Mouse (Mus musculus) heart, adult 2 months (tissue): Measurements from ENCODE around the gene Slc15a2. TPM values are rescaled to one million over a fixed set of nuclear protein-coding genes. Genes with fewer than 3 reads are reported as not detected.

Experiments
- DNase-seq, 2 experiments: peaks; one replicate each; pipeline ENCODE4 v3.0.0; 2021
- H3K27ac ChIP-seq: fragments of 200-600 bp; 2 replicates; pipeline ENCODE4 v1.8.1; 2022
- H3K27me3 ChIP-seq: fragments of 200-500 bp; 2 replicates; pipeline ENCODE4 v1.6.1; 2012; ENCODE audit warnings: mild to moderate bottlenecking, low read length, inconsistent platforms, mixed read lengths; ENCODE audit not compliant: control insufficient read depth, insufficient read depth
- H3K36me3 ChIP-seq: fragments of 200-500 bp; 2 replicates; pipeline ENCODE4 v1.6.1; 2012; ENCODE audit warnings: low read length, inconsistent platforms; ENCODE audit not compliant: control insufficient read depth, insufficient read depth
- H3K4me1 ChIP-seq: fragments of 200-500 bp; 2 replicates; pipeline ENCODE4 v1.6.1; 2011; ENCODE audit warnings: low read length; ENCODE audit not compliant: control insufficient read depth, insufficient read depth
- H3K4me3 ChIP-seq: fragments of 200-600 bp; 2 replicates; pipeline ENCODE4 v1.8.1; 2022
- H3K79me2 ChIP-seq: fragments of 200-500 bp; replicated peaks from 2 replicates; pipeline ENCODE4 v1.6.1; 2012; ENCODE audit warnings: mild to moderate bottlenecking, inconsistent platforms, low read length, moderate library complexity, mixed read lengths; ENCODE audit not compliant: control insufficient read depth, insufficient read depth
- H3K9ac ChIP-seq: fragments of 200-500 bp; 2 replicates; pipeline ENCODE4 v1.6.1; 2012; ENCODE audit warnings: low read depth, mild to moderate bottlenecking, control low read depth, inconsistent platforms, low read length, mixed read lengths
- CTCF ChIP-seq: fragments of 200-600 bp; IDR thresholded peaks from 2 replicates; pipeline ENCODE4 v1.8.1; 2022; ENCODE audit warnings: antibody characterized with exemption, mild to moderate bottlenecking, moderate library complexity
- EP300 ChIP-seq: fragments of 200-500 bp; IDR thresholded peaks from 2 replicates; pipeline ENCODE4 v1.6.1; 2011; ENCODE audit warnings: low read depth, low read length, control low read depth; ENCODE audit not compliant: insufficient read depth
- POLR2A ChIP-seq: fragments of 200-500 bp; IDR thresholded peaks from 2 replicates; pipeline ENCODE4 v1.6.1; 2011; ENCODE audit warnings: mild to moderate bottlenecking, low read depth, low read length, control low read depth; ENCODE audit not compliant: insufficient read depth
- WGBS: fragments of 180-500 bp; shearing (Covaris S2); methylation state at CpG from one replicate; pipeline ENCODE4 v1.1.7; 2018; 5-methylcytosine and 5-hydroxymethylcytosine counted together
- intact Hi-C: fragments of 180-260 bp; cut with DNase I; formaldehyde crosslinking; loops from one replicate; pipeline ENCODE4 v1.15.1; 2025
- microRNA-seq, 2 experiments: library from miRNA; unstranded; fragments of <30 nt; microRNA quantifications; one replicate each; pipeline ENCODE4 v1.2.0; 2021
- polyA plus RNA-seq: library from polyadenylated mRNA; depleted of rRNA; stranded (reverse); fragments of >200 nt; gene quantifications from 2 replicates; pipeline ENCODE4 v1.2.3, GENCODE M21; 2012; rRNA removed
- total RNA-seq, 2 experiments: library from RNA; stranded (reverse); gene quantifications; 2 replicates each; pipeline ENCODE4 v1.2.3; 2021

The Slc15a2 gene
- total and polyA plus RNA-seq, 3 experiments = 1.6 to 3.3 (median 2.2) TPM

- Histone ChIP-seq H3K4me3 (no peak overlapping the region), H3K27me3 (no peaks in the 10 kb centered on the region), H3K36me3 (no peaks in the 10 kb centered on the region), H3K27ac (no peak overlapping the region), H3K4me1 (no peaks in the 10 kb centered on the region), H3K79me2 (no peaks in the 10 kb centered on the region), H3K9ac (no peak overlapping the region)
- TF ChIP-seq CTCF = no peak
- no peak for TF ChIP-seq POLR2A
- no peak for TF ChIP-seq EP300
- no peak for DNase-seq
- 67% methylated on average over 6 of the region's 6 CpGs for WGBS
- intact Hi-C loops = no loop called here
Observed at GRCm38 (mm10) chr16:36707702-36708423, 76.9 kb downstream of the Slc15a2 start.

GRCm38 (mm10) chr16:36700484-36700883 is 84.3 kb downstream of the Slc15a2 start:
- TF ChIP-seq POLR2A (no peak), EP300 (no peak), CTCF (no peak)
- no peak for DNase-seq
- Histone ChIP-seq H3K4me3 (no peak overlapping the region), H3K27me3 (no peaks in the 10 kb centered on the region), H3K27ac (no peak overlapping the region), H3K4me1 (no peaks in the 10 kb centered on the region), H3K79me2 (no peaks in the 10 kb centered on the region), H3K36me3 (no peaks in the 10 kb centered on the region), H3K9ac (no peak overlapping the region)
- intact Hi-C loops = no loop called here
- 81% methylated on average over 2 of the region's 2 CpGs for WGBS

Small RNA genes lying within 50 kb of the gene (microRNA-seq; reads per million reads assigned to microRNA genes)
- gene Gm22617 = 0 reads per million in 2 experiments

Other genes with a start within 250 kb of the Slc15a2 start
- under 1 TPM in 1 of 2 experiments, not detected in 1; 0.05 TPM for gene Casr, start 222.8 kb downstream of the Slc15a2 start, total RNA-seq
- gene Casr, start 222.8 kb downstream of the Slc15a2 start, polyA plus RNA-seq = not detected in 2 replicates
- gene Cd86, start 118.9 kb downstream of the Slc15a2 start, total RNA-seq = 1 to 10 TPM; 1.1 to 1.4 TPM
- gene Cd86, start 118.9 kb downstream of the Slc15a2 start, polyA plus RNA-seq = 1.00 and 1.9 TPM in 2 replicates
- not detected for gene Ildr1, start 91.0 kb downstream of the Slc15a2 start, total RNA-seq
- gene Ildr1, start 91.0 kb downstream of the Slc15a2 start, polyA plus RNA-seq = 0.06 and 0.86 TPM in 2 replicates
- gene Iqcb1, start 43.4 kb upstream of the Slc15a2 start, total RNA-seq = 10 to 100 TPM; 12.1 to 14.1 TPM
- gene Iqcb1, start 43.4 kb upstream of the Slc15a2 start, polyA plus RNA-seq = 3.8 and 5.8 TPM in 2 replicates
- gene Eaf2, start 90.0 kb upstream of the Slc15a2 start, total RNA-seq = 1 to 10 TPM; 1.1 TPM
- gene Eaf2, start 90.0 kb upstream of the Slc15a2 start, polyA plus RNA-seq = 0.23 and 0.85 TPM in 2 replicates
- 10 to 100 TPM; 41.6 to 52.1 TPM for gene Golgb1, start 90.2 kb upstream of the Slc15a2 start, total RNA-seq
- 27.7 and 39.9 TPM in 2 replicates for gene Golgb1, start 90.2 kb upstream of the Slc15a2 start, polyA plus RNA-seq
- gene Hcls1, start 150.0 kb upstream of the Slc15a2 start, total RNA-seq = 1 to 10 TPM; 7.3 to 9.1 TPM
- gene Hcls1, start 150.0 kb upstream of the Slc15a2 start, polyA plus RNA-seq = 7.2 and 9.3 TPM in 2 replicates
- 100 to 1,000 TPM; 191 to 211 TPM for gene Fbxo40, start 205.5 kb upstream of the Slc15a2 start, total RNA-seq
- 66.5 and 115 TPM in 2 replicates for gene Fbxo40, start 205.5 kb upstream of the Slc15a2 start, polyA plus RNA-seq
- 1 to 10 TPM; 4.7 to 4.9 TPM for gene Polq, start 226.8 kb upstream of the Slc15a2 start, total RNA-seq
- 1.2 and 1.5 TPM in 2 replicates for gene Polq, start 226.8 kb upstream of the Slc15a2 start, polyA plus RNA-seq